Mouse (Mus musculus) thymus, adult 2 months (tissue): ENCODE data around the gene Trim60. TPM values are rescaled to one million over a fixed set of nuclear protein-coding genes. Genes with fewer than 3 reads are reported as not detected.

Experiments
- DNase-seq: peaks from one replicate; pipeline ENCODE4 v3.0.0; 2021
- H3K27ac ChIP-seq: fragments of 200-500 bp; 2 replicates; pipeline ENCODE4 v1.5.1; 2012; ENCODE audit warnings: low read length, control low read depth; ENCODE audit not compliant: control insufficient read depth, insufficient read depth
- H3K27me3 ChIP-seq: fragments of 200-500 bp; 2 replicates; pipeline ENCODE4 v1.6.1; 2012; ENCODE audit warnings: mild to moderate bottlenecking, low read length, moderate library complexity, mixed read lengths; ENCODE audit not compliant: control insufficient read depth, insufficient read depth
- H3K36me3 ChIP-seq: fragments of 200-500 bp; 2 replicates; pipeline ENCODE4 v1.6.1; 2012; ENCODE audit warnings: mild to moderate bottlenecking, low read length, moderate library complexity; ENCODE audit not compliant: control insufficient read depth, insufficient read depth
- H3K4me1 ChIP-seq: fragments of 200-500 bp; replicated peaks from 2 replicates; pipeline ENCODE4 v1.6.1; 2012; ENCODE audit warnings: low read length; ENCODE audit not compliant: control insufficient read depth, insufficient read depth
- H3K4me3 ChIP-seq: fragments of 200-500 bp; 2 replicates; pipeline ENCODE4 v1.5.1; 2012; ENCODE audit warnings: mild to moderate bottlenecking, low read length, control low read depth, moderate library complexity; ENCODE audit not compliant: control insufficient read depth, insufficient read depth
- CTCF ChIP-seq: fragments of 200-500 bp; IDR thresholded peaks from 2 replicates; pipeline ENCODE4 v1.5.1; 2012; ENCODE audit warnings: mild to moderate bottlenecking, control low read depth, low read length, moderate library complexity, borderline replicate concordance; ENCODE audit not compliant: control insufficient read depth, poor library complexity, insufficient read depth; ENCODE audit errors: extremely low read depth
- POLR2A ChIP-seq: fragments of 200-500 bp; IDR thresholded peaks from 2 replicates; pipeline ENCODE4 v1.6.1; 2012; ENCODE audit warnings: mild to moderate bottlenecking, low read length, control low read depth, moderate library complexity; ENCODE audit not compliant: control insufficient read depth, poor library complexity, insufficient read depth; ENCODE audit errors: extremely low read depth
- WGBS: fragments of 180-500 bp; shearing (Covaris S2); methylation state at CpG from one replicate; pipeline ENCODE4 v1.1.7; 2018; 5-methylcytosine and 5-hydroxymethylcytosine counted together
- polyA plus RNA-seq: library from polyadenylated mRNA; depleted of rRNA; stranded (reverse); fragments of >200 nt; gene quantifications from 2 replicates; pipeline ENCODE4 v1.2.3, GENCODE M21; 2012; rRNA removed

The Trim60 gene
- polyA plus RNA-seq, 1 experiment, result not detected

DNA sequence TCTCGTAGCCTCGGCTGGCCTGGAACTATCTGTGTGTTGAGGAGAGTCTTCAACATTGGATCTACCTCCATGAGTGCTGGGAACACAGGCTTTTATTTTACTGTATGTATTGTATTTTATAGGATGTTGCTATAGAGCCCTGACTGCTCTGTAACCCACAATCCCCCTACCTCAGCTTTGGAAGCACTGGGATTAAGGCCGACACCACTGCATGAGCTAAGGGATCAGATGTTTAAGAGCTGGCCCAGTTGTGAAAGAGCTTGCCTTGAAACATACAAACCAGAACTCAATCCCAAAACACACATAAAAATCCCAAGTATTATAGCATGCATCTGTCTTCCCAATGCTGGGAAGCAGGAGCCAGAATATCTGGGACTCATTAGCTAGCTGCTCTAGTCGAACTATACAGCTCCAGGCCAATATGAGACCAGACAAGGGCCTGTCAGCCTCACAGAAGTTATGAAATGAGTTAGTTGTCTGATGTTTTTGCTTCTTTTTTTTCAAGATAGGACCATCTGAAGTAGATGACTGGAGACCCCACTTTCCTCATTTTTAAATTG, 19.5 kb downstream of the Trim60 start:
- DNase-seq, result no peak
- 86% methylated on average over 4 of the region's 4 CpGs for WGBS
- no peaks in the 10 kb centered on the region for H3K4me1 ChIP-seq
- no peak overlapping the region for H3K4me3 ChIP-seq
- H3K27ac ChIP-seq, result no peak overlapping the region
- H3K27me3 ChIP-seq, result no peaks in the 10 kb centered on the region
- TF ChIP-seq CTCF (no peak), POLR2A (no peak)
- H3K36me3 ChIP-seq, result no peaks in the 10 kb centered on the region

GRCm38 (mm10) chr8:64987731-64988130, 30.7 kb downstream of the Trim60 start, which contains the start of gene Trim75:
Gene Trim75, minus strand, starts transcription at chr8:64987831.
- H3K27me3 ChIP-seq, result no peaks in the 10 kb centered on the region
- no peak for TF ChIP-seq POLR2A
- no peak for TF ChIP-seq CTCF
- DNase-seq, result no peak
- H3K4me3 ChIP-seq, result no peak within 1 kb of the TSS
- H3K4me1 ChIP-seq, result no peaks in the 10 kb centered on the region
- 94% methylated on average over 4 of the region's 4 CpGs for WGBS
- H3K36me3 ChIP-seq, result no peaks in the 10 kb centered on the region
- H3K27ac ChIP-seq, result no peak within 1 kb of the TSS

GRCm38 (mm10) chr8:64983150-64983897, 35.1 kb downstream of the Trim60 start:
- Histone ChIP-seq H3K4me1 (no peaks in the 10 kb centered on the region), H3K27ac (no peak overlapping the region), H3K4me3 (no peak overlapping the region), H3K27me3 (no peaks in the 10 kb centered on the region), H3K36me3 (no peaks in the 10 kb centered on the region)
- no peak for DNase-seq
- whole genome bisulfite sequencing, result 80% methylated on average over 20 of the region's 20 CpGs
- TF ChIP-seq POLR2A, result no peak
- no peak for TF ChIP-seq CTCF

DNA sequence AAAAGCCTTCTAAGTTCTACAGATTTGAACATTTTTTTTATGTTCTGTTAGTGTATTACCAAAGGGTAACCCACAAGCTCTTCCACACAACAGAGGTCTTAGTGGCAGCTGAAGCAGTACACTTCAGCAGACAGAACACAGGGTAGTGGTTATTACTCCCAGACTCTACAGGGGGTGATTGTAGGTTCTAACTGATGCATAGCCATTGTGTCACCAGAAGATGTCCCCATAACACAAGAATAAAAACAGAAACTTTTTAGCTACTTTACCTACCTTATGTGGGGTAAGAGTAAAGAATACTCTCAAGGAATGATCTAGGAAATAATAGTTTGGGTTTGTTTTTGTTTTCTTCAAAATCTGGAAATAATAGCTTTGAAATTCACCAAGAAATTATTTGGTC, 55.5 kb downstream of the Trim60 start:
- H3K36me3 ChIP-seq, result peaks cover 14% of the 10 kb centered on the region

GRCm38 (mm10) chr8:64959025-64959424, 59.4 kb downstream of the Trim60 start:
- H3K36me3 ChIP-seq, result peaks cover 19% of the 10 kb centered on the region; the same call in 1 of the 2 replicates
- H3K4me1 ChIP-seq, result no peaks in the 10 kb centered on the region
- WGBS, result 91% methylated on average over 9 of the region's 9 CpGs
- TF ChIP-seq CTCF (no peak), POLR2A (no peak)
- no peak for DNase-seq
- no peaks in the 10 kb centered on the region for H3K27me3 ChIP-seq
- no peak overlapping the region for H3K27ac ChIP-seq
- no peak overlapping the region for H3K4me3 ChIP-seq

More for the DNA sequence above, 55.5 kb downstream of the Trim60 start:
- TF ChIP-seq CTCF, result no peak
- no peak for TF ChIP-seq POLR2A
- Histone ChIP-seq H3K27ac (no peak overlapping the region), H3K27me3 (no peaks in the 10 kb centered on the region), H3K4me1 (no peaks in the 10 kb centered on the region), H3K4me3 (no peak overlapping the region)
- no peak for DNase-seq

GRCm38 (mm10) chr8:64952101-64952500, 66.3 kb downstream of the Trim60 start:
- H3K27ac ChIP-seq, result no peak overlapping the region
- WGBS, result 96% methylated on average over 6 of the region's 6 CpGs
- no peak for DNase-seq
- H3K4me1 ChIP-seq, result no peaks in the 10 kb centered on the region
- H3K27me3 ChIP-seq, result no peaks in the 10 kb centered on the region
- no peak overlapping the region for H3K4me3 ChIP-seq
- no peak for TF ChIP-seq POLR2A
- TF ChIP-seq CTCF, result no peak
- peaks cover 9% of the 10 kb centered on the region; the same call in 1 of the 2 replicates for H3K36me3 ChIP-seq

Other genes starting within 250 kb of the Trim60 start
- 7.5 and 8.2 TPM in 2 replicates for gene Klhl2, start 168.6 kb downstream of the Trim60 start, polyA plus RNA-seq
- 58.2 and 71.8 TPM in 2 replicates for gene Tmem192, start 71.4 kb downstream of the Trim60 start, polyA plus RNA-seq
- gene Trim75, start 30.8 kb downstream of the Trim60 start, polyA plus RNA-seq, result not detected in 2 replicates
- not detected in 2 replicates for gene Trim61, start 61 bp downstream of the Trim60 start, polyA plus RNA-seq
- gene Apela, start 18.8 kb upstream of the Trim60 start, polyA plus RNA-seq, result 0.28 TPM in 1 of 2 replicates, not detected in the other
- gene Gm10663, start 56.4 kb upstream of the Trim60 start, polyA plus RNA-seq, result not detected in 2 replicates
- not detected in 2 replicates for gene BC030870, start 111.0 kb upstream of the Trim60 start, polyA plus RNA-seq